Mouse (Mus musculus) thymus, postnatal 10 days (tissue): ENCODE data around the gene Rnf32.

ENCODE experiments used
- DNase-seq, 2 experiments: peaks; one replicate each; pipeline ENCODE4 v3.0.0; 2021; ENCODE audit warnings: low spot score in 2 of 2

Rnf32 gene

GRCm38 (mm10) chr5:29195570-29196263, at the start of gene Rnf32:
TSS of gene Rnf32 (plus strand) at chr5:29195992.
- peak; percentile 78 to 80 for DNase-seq

GRCm38 (mm10) chr5:29150146-29150545, 45.6 kb upstream of the Rnf32 start:
- no peak for DNase-seq

- DNase-seq = no peak
Observed at GRCm38 (mm10) chr5:29159849-29160248, 35.9 kb upstream of the Rnf32 start.

GRCm38 (mm10) chr5:29166947-29167346, 28.8 kb upstream of the Rnf32 start:
- no peak for DNase-seq

- DNase-seq = no peak
Observed at GRCm38 (mm10) chr5:29170193-29170592, 25.6 kb upstream of the Rnf32 start.

GRCm38 (mm10) chr5:29171165-29171564, 24.6 kb upstream of the Rnf32 start:
- DNase-seq = no peak

GRCm38 (mm10) chr5:29186798-29187197, 9.0 kb upstream of the Rnf32 start:
- no peak for DNase-seq

GRCm38 (mm10) chr5:29195231-29195569, 592 bp upstream of the Rnf32 start:
- DNase-seq = no peak

GRCm38 (mm10) chr5:29196264-29196658, 469 bp downstream of the Rnf32 start:
- no peak for DNase-seq

- DNase-seq = no peak
Observed at GRCm38 (mm10) chr5:29197187-29197586, 1.4 kb downstream of the Rnf32 start.

GRCm38 (mm10) chr5:29198960-29199488, 3.2 kb downstream of the Rnf32 start:
- DNase-seq = no peak

GRCm38 (mm10) chr5:29199868-29200267, 4.1 kb downstream of the Rnf32 start:
- DNase-seq = no peak

GRCm38 (mm10) chr5:29205690-29206089, 9.9 kb downstream of the Rnf32 start:
- peak in 1 of 2 experiments; percentile 11 for DNase-seq

GRCm38 (mm10) chr5:29211980-29212555, 16.3 kb downstream of the Rnf32 start:
- DNase-seq = no peak

GRCm38 (mm10) chr5:29217997-29218396, 22.2 kb downstream of the Rnf32 start:
- no peak for DNase-seq

GRCm38 (mm10) chr5:29224089-29224488, 28.3 kb downstream of the Rnf32 start:
- DNase-seq = no peak

GRCm38 (mm10) chr5:29230481-29230880, 34.7 kb downstream of the Rnf32 start:
- DNase-seq = no peak

GRCm38 (mm10) chr5:29238379-29238778, 42.6 kb downstream of the Rnf32 start:
- no peak for DNase-seq

GRCm38 (mm10) chr5:29244769-29245168, 49.0 kb downstream of the Rnf32 start:
- no peak for DNase-seq

- DNase-seq = no peak
Observed at GRCm38 (mm10) chr5:29250795-29251495, 55.2 kb downstream of the Rnf32 start.

GRCm38 (mm10) chr5:29251496-29251873, 55.7 kb downstream of the Rnf32 start:
- DNase-seq = no peak

GRCm38 (mm10) chr5:29253876-29254275, 58.1 kb downstream of the Rnf32 start:
- no peak for DNase-seq

- DNase-seq = no peak
Observed at GRCm38 (mm10) chr5:29270879-29271278, 75.1 kb downstream of the Rnf32 start.
